Mouse (Mus musculus) layer of hippocampus, adult 2 months (tissue): Measurements from ENCODE around the gene Zfp414. TPM values are rescaled to one million over a fixed set of nuclear protein-coding genes. Genes with fewer than 3 reads are reported as not detected.

Experiments used
- DNase-seq, 2 experiments: peaks; one replicate each; pipeline ENCODE4 v3.0.0; 2022; ENCODE audit warnings: low spot score in 2 of 2
- H3K27ac ChIP-seq: fragments of 200-600 bp; 2 replicates; pipeline ENCODE4 v1.8.1; 2022
- H3K4me3 ChIP-seq: fragments of 200-600 bp; 2 replicates; pipeline ENCODE4 v1.8.1; 2022; ENCODE audit warnings: mild to moderate bottlenecking
- CTCF ChIP-seq: fragments of 200-600 bp; conservative IDR thresholded peaks from 2 replicates; pipeline ENCODE4 v1.8.1; 2022; ENCODE audit warnings: antibody characterized with exemption, mild to moderate bottlenecking, moderate library complexity
- total RNA-seq, 2 experiments: library from RNA; stranded (reverse); gene quantifications; 2 replicates each; pipeline ENCODE4 v1.2.3; 2021

Gene Zfp414
- total RNA-seq, 2 experiments from 2014 or later, result 50.1 to 51.3 TPM

- Histone ChIP-seq H3K27ac (no peak overlapping the region), H3K4me3 (no peak overlapping the region)
- no peak for TF ChIP-seq CTCF
- no peak for DNase-seq
These were observed 46.6 kb downstream of the Zfp414 start for GRCm38 (mm10) chr17:33675452-33675851.

- no peak for DNase-seq
- no peak overlapping the region for H3K4me3 ChIP-seq
- no peak overlapping the region for H3K27ac ChIP-seq
- TF ChIP-seq CTCF, result no peak
These were observed 47.2 kb downstream of the Zfp414 start for GRCm38 (mm10) chr17:33676086-33676485.

GRCm38 (mm10) chr17:33678771-33679170, 49.9 kb downstream of the Zfp414 start:
- no peak for TF ChIP-seq CTCF
- DNase-seq, result no peak
- Histone ChIP-seq H3K4me3 (no peak overlapping the region), H3K27ac (no peak overlapping the region)

Other genes starting within 250 kb of the Zfp414 start
- 10 to 100 TPM; 10.3 to 17.7 TPM for gene Zfp101, start 234.4 kb upstream of the Zfp414 start, total RNA-seq
- under 1 TPM in 1 of 2 experiments, not detected in 1; 0.42 TPM for gene Actl9, start 196.2 kb upstream of the Zfp414 start, total RNA-seq
- gene Adamts10, start 104.9 kb upstream of the Zfp414 start, total RNA-seq, result 10 to 100 TPM; 34.3 to 35.4 TPM
- 1 to 10 TPM; 1.3 to 1.5 TPM for gene Myo1f, start 73.4 kb upstream of the Zfp414 start, total RNA-seq
- gene Pram1, start 9.0 kb downstream of the Zfp414 start, total RNA-seq, result under 1 TPM; 0.51 to 0.59 TPM
- gene Hnrnpm, start 57.8 kb downstream of the Zfp414 start, total RNA-seq, result 100 to 1,000 TPM; 164 to 178 TPM
- gene March2, start 89.6 kb downstream of the Zfp414 start, total RNA-seq, result 10 to 100 TPM; 84.7 to 86.1 TPM
- 100 to 1,000 TPM; 306 to 322 TPM for gene Rab11b, start 131.4 kb downstream of the Zfp414 start, total RNA-seq
- gene Angptl4, start 152.7 kb downstream of the Zfp414 start, total RNA-seq, result 1 to 10 TPM; 4.1 to 4.2 TPM
- 10 to 100 TPM; 35.2 to 40.6 TPM for gene Kank3, start 181.4 kb downstream of the Zfp414 start, total RNA-seq
- 100 to 1,000 TPM; 723 to 770 TPM for gene Rps28, start 195.5 kb downstream of the Zfp414 start, total RNA-seq
- 100 to 1,000 TPM; 207 to 208 TPM for gene Ndufa7, start 195.5 kb downstream of the Zfp414 start, total RNA-seq
- 10 to 100 TPM; 22.6 to 25.0 TPM for gene Cd320, start 214.0 kb downstream of the Zfp414 start, total RNA-seq
- not detected for gene Gm7029, start 244.7 kb downstream of the Zfp414 start, total RNA-seq